Mouse (Mus musculus) limb, embryonic 14.5 days (tissue): ENCODE measurements at regions not wholly inside any gene's neighbourhood (a gene's known extent, or its start where the extent isn't known, plus 50 kb on each side); places are given as distances from the start of the nearest gene placed in this dataset.

ENCODE experiments used
- ATAC-seq: fragments of 200-750 bp; cut with Nextera tagmentation; 2 replicates; pipeline ENCODE4 v1.8.0; 2017; ENCODE audit warnings: low read depth, moderate number of reproducible peaks, moderate TSS enrichment; ENCODE audit not compliant: low FRiP score
- DNase-seq: peaks from one replicate; pipeline ENCODE4 v3.0.0-alpha.2; 2015; ENCODE audit warnings: low spot score
- H3K27ac ChIP-seq: fragments of 300-500 bp; sonication (generic); replicated peaks from 2 replicates; pipeline ENCODE4 v1.5.1; 2014; ENCODE audit warnings: low read depth, mild to moderate bottlenecking, low read length, moderate library complexity, mixed read lengths
- H3K27me3 ChIP-seq: fragments of 300-500 bp; sonication (generic); 2 replicates; pipeline ENCODE4 v1.6.1; 2014; ENCODE audit warnings: low read length, mixed read lengths; ENCODE audit not compliant: control insufficient read depth, insufficient read depth
- H3K36me3 ChIP-seq: fragments of 300-500 bp; sonication (generic); 2 replicates; pipeline ENCODE4 v1.6.1; 2014; ENCODE audit warnings: mild to moderate bottlenecking, low read length, moderate library complexity, mixed read lengths; ENCODE audit not compliant: control insufficient read depth, insufficient read depth
- H3K4me1 ChIP-seq: fragments of 300-500 bp; sonication (generic); 2 replicates; pipeline ENCODE4 v1.6.1; 2014; ENCODE audit warnings: antibody characterized with exemption, low read length, mixed read lengths; ENCODE audit not compliant: control insufficient read depth, insufficient read depth
- H3K4me2 ChIP-seq: fragments of 300-500 bp; sonication (generic); replicated peaks from 2 replicates; pipeline ENCODE4 v1.6.1; 2014; ENCODE audit warnings: low read depth, mild to moderate bottlenecking, low read length, moderate library complexity; ENCODE audit not compliant: severe bottlenecking
- H3K4me3 ChIP-seq: fragments of 300-500 bp; sonication (generic); replicated peaks from 2 replicates; pipeline ENCODE4 v1.5.1; 2014; ENCODE audit warnings: low read length
- H3K9ac ChIP-seq: fragments of 300-500 bp; sonication (generic); 2 replicates; pipeline ENCODE4 v1.6.1; 2014; ENCODE audit warnings: mild to moderate bottlenecking, low read depth, low read length, moderate library complexity; ENCODE audit not compliant: severe bottlenecking
- H3K9me3 ChIP-seq: fragments of 300-500 bp; sonication (generic); 2 replicates; pipeline ENCODE4 v1.6.1; 2016; ENCODE audit warnings: low read length; ENCODE audit not compliant: control insufficient read depth
- POLR2A ChIP-seq: fragments of 200-500 bp; IDR thresholded peaks from 2 replicates; pipeline ENCODE4 v1.8.0; 2012; ENCODE audit warnings: inconsistent platforms, mild to moderate bottlenecking, moderate library complexity, borderline replicate concordance; ENCODE audit not compliant: insufficient read depth, insufficient read length; ENCODE audit errors: extremely low read depth
- WGBS: fragments of 180-500 bp; shearing (Covaris S2); extraction: QIAGEN DNeasy Blood & Tissue Kit; methylation state at CpG from one replicate; pipeline ENCODE4 v1.1.7; 2014; 5-methylcytosine and 5-hydroxymethylcytosine counted together

GRCm38 (mm10) chr14:25405191-25405590 lies 53.8 kb upstream of the Zmiz1 start:
- ATAC-seq (no peak), DNase-seq (peak; percentile 20)
- TF ChIP-seq POLR2A: no peak
- no peak overlapping the region for H3K4me3 ChIP-seq
- no peak overlapping the region for H3K27ac ChIP-seq
- H3K9me3 ChIP-seq: no peaks in the 10 kb centered on the region
- no peak overlapping the region for H3K4me2 ChIP-seq
- H3K27me3 ChIP-seq: no peaks in the 10 kb centered on the region
- 53% methylated on average over 4 of the region's 4 CpGs for WGBS
- H3K36me3 ChIP-seq: no peaks in the 10 kb centered on the region
- H3K9ac ChIP-seq: no peak overlapping the region
- no peaks in the 10 kb centered on the region for H3K4me1 ChIP-seq

GRCm38 (mm10) chr14:25406059-25406458 lies 52.9 kb upstream of the Zmiz1 start:
- H3K27me3 ChIP-seq: no peaks in the 10 kb centered on the region

GRCm38 (mm10) chr14:25406613-25407012 lies 52.4 kb upstream of the Zmiz1 start:
- no peak for TF ChIP-seq POLR2A
- no peak overlapping the region for H3K4me3 ChIP-seq
- H3K36me3 ChIP-seq: no peaks in the 10 kb centered on the region
- no peak overlapping the region for H3K9ac ChIP-seq
- no peak overlapping the region for H3K4me2 ChIP-seq
- no peaks in the 10 kb centered on the region for H3K27me3 ChIP-seq
- DNase-seq (no peak), ATAC-seq (no peak)
- no peak overlapping the region for H3K27ac ChIP-seq
- H3K9me3 ChIP-seq: no peaks in the 10 kb centered on the region
- no peaks in the 10 kb centered on the region for H3K4me1 ChIP-seq
- WGBS: 89% methylated on average over 6 of the region's 6 CpGs

More at GRCm38 (mm10) chr14:25406059-25406458, 52.9 kb upstream of the Zmiz1 start:
- TF ChIP-seq POLR2A: no peak
- no peak overlapping the region for H3K9ac ChIP-seq
- DNase-seq (no peak), ATAC-seq (no peak)
- H3K9me3 ChIP-seq: no peaks in the 10 kb centered on the region
- H3K4me3 ChIP-seq: no peak overlapping the region
- no peak overlapping the region for H3K4me2 ChIP-seq
- no peak overlapping the region for H3K27ac ChIP-seq
- H3K4me1 ChIP-seq: no peaks in the 10 kb centered on the region
- 94% methylated on average over 3 of the region's 3 CpGs for whole genome bisulfite sequencing
- H3K36me3 ChIP-seq: no peaks in the 10 kb centered on the region

- TF ChIP-seq POLR2A: no peak
- no peaks in the 10 kb centered on the region for H3K4me1 ChIP-seq
- DNase-seq: no peak
- H3K9me3 ChIP-seq: no peaks in the 10 kb centered on the region
- H3K4me2 ChIP-seq: no peak overlapping the region
- H3K27me3 ChIP-seq: no peaks in the 10 kb centered on the region
- H3K9ac ChIP-seq: no peak overlapping the region
- 86% methylated on average over 7 of the region's 7 CpGs for WGBS
- no peak overlapping the region for H3K4me3 ChIP-seq
- no peaks in the 10 kb centered on the region for H3K36me3 ChIP-seq
- ATAC-seq: no peak
- no peak overlapping the region for H3K27ac ChIP-seq
Observed at GRCm38 (mm10) chr14:25407111-25407510, 51.9 kb upstream of the Zmiz1 start.
